Mouse (Mus musculus): ENCODE data around the gene Reep6.
A peak's percentile ranks its signal among the peaks of the same experiment; 100 is the strongest.

Reep6 gene

GRCm38 (mm10) chr10:80301256-80302081, 28.3 kb upstream of the Reep6 start:
- DNase-seq (ENCODE audit: low spot score): no peak

- no peak for DNase-seq (ENCODE audit: low spot score)
Measured at GRCm38 (mm10) chr10:80302082-80302355, 27.7 kb upstream of the Reep6 start.

GRCm38 (mm10) chr10:80302471-80302881, 27.3 kb upstream of the Reep6 start:
- peak; percentile 74 for DNase-seq (ENCODE audit: low spot score)

GRCm38 (mm10) chr10:80304458-80304857, 25.3 kb upstream of the Reep6 start:
- no peak for DNase-seq (ENCODE audit: low spot score)

GRCm38 (mm10) chr10:80304862-80305261, 24.9 kb upstream of the Reep6 start:
- DNase-seq (ENCODE audit: low spot score): no peak

- DNase-seq (ENCODE audit: low spot score): no peak
Measured at GRCm38 (mm10) chr10:80311560-80311959, 18.2 kb upstream of the Reep6 start.

- DNase-seq (ENCODE audit: low spot score): no peak
Measured at GRCm38 (mm10) chr10:80312586-80313504, 16.9 kb upstream of the Reep6 start.

- no peak for DNase-seq (ENCODE audit: low spot score)
Measured at GRCm38 (mm10) chr10:80313627-80314201, 16.0 kb upstream of the Reep6 start.

- no peak for DNase-seq (ENCODE audit: low spot score)
Measured at GRCm38 (mm10) chr10:80314494-80315001, 15.2 kb upstream of the Reep6 start.

GRCm38 (mm10) chr10:80315315-80315714, 14.4 kb upstream of the Reep6 start:
- no peak for DNase-seq (ENCODE audit: low spot score)

GRCm38 (mm10) chr10:80316359-80316781, 13.4 kb upstream of the Reep6 start:
- no peak for DNase-seq (ENCODE audit: low spot score)

- DNase-seq (ENCODE audit: low spot score): no peak
Measured at GRCm38 (mm10) chr10:80317011-80317410, 12.7 kb upstream of the Reep6 start.

- DNase-seq (ENCODE audit: low spot score): peak; percentile 97
Measured at GRCm38 (mm10) chr10:80320340-80320760, 9.4 kb upstream of the Reep6 start, which contains the start of gene 2310011J03Rik. 2310011J03Rik (minus strand) TSS chr10:80320537.

GRCm38 (mm10) chr10:80321014-80321669, 8.6 kb upstream of the Reep6 start:
- DNase-seq (ENCODE audit: low spot score): no peak

- no peak for DNase-seq (ENCODE audit: low spot score)
Measured at GRCm38 (mm10) chr10:80321670-80322581, 7.8 kb upstream of the Reep6 start.

- no peak for DNase-seq (ENCODE audit: low spot score)
Measured at GRCm38 (mm10) chr10:80322811-80323211, 6.9 kb upstream of the Reep6 start.

GRCm38 (mm10) chr10:80323261-80324119, 6.3 kb upstream of the Reep6 start:
- DNase-seq (ENCODE audit: low spot score): peak; percentile 66

GRCm38 (mm10) chr10:80324120-80325037, 5.4 kb upstream of the Reep6 start:
- DNase-seq (ENCODE audit: low spot score): no peak

- no peak for DNase-seq (ENCODE audit: low spot score)
Measured at GRCm38 (mm10) chr10:80325045-80325444, 4.7 kb upstream of the Reep6 start.

Data from embryo, embryonic 10.5 days (tissue).